Mouse (Mus musculus) stomach, embryonic 16.5 days (tissue): ENCODE data around the gene Morc3. TPM values are rescaled to one million over a fixed set of nuclear protein-coding genes. Genes with fewer than 3 reads are reported as not detected.
A peak's percentile ranks its signal among the peaks of the same experiment; 100 is the strongest.

Experiments used
- ATAC-seq: fragments of 200-750 bp; cut with Nextera tagmentation; 2 replicates; pipeline ENCODE4 v1.8.0; 2017; ENCODE audit warnings: moderate number of reproducible peaks, moderate TSS enrichment; ENCODE audit not compliant: insufficient read depth, low FRiP score
- H3K27ac ChIP-seq: fragments of 300-500 bp; sonication (generic); 2 replicates; pipeline ENCODE4 v1.5.1; 2014; ENCODE audit warnings: low read length
- H3K27me3 ChIP-seq: fragments of 300-500 bp; sonication (generic); 2 replicates; pipeline ENCODE4 v1.6.1; 2014; ENCODE audit warnings: low read length, control low read depth, mixed read lengths; ENCODE audit not compliant: control insufficient read depth, insufficient read depth
- H3K36me3 ChIP-seq: fragments of 300-500 bp; sonication (generic); 2 replicates; pipeline ENCODE4 v1.6.1; 2014; ENCODE audit warnings: low read length; ENCODE audit not compliant: control insufficient read depth, insufficient read depth
- H3K4me1 ChIP-seq: fragments of 300-500 bp; sonication (generic); 2 replicates; pipeline ENCODE4 v1.6.1; 2014; ENCODE audit warnings: low read length, control low read depth, mixed read lengths; ENCODE audit not compliant: control insufficient read depth, insufficient read depth
- H3K4me2 ChIP-seq: fragments of 300-500 bp; sonication (generic); 2 replicates; pipeline ENCODE4 v1.6.1; 2014; ENCODE audit warnings: low read depth, low read length, mixed read lengths
- H3K4me3 ChIP-seq: fragments of 300-500 bp; sonication (generic); replicated peaks from 2 replicates; pipeline ENCODE4 v1.5.1; 2014; ENCODE audit warnings: mild to moderate bottlenecking, low read length
- H3K9ac ChIP-seq: fragments of 300-500 bp; sonication (generic); 2 replicates; pipeline ENCODE4 v1.6.1; 2014; ENCODE audit warnings: low read length
- H3K9me3 ChIP-seq: fragments of 300-500 bp; sonication (generic); replicated peaks from 2 replicates; pipeline ENCODE4 v1.6.1; 2016; ENCODE audit warnings: low read length, control low read depth; ENCODE audit not compliant: control insufficient read depth
- WGBS: fragments of 180-500 bp; shearing (Covaris S2); extraction: QIAGEN DNeasy Blood & Tissue Kit; methylation state at CpG from one replicate; pipeline ENCODE4 v1.1.7; 2014; 5-methylcytosine and 5-hydroxymethylcytosine counted together
- polyA plus RNA-seq: library from polyadenylated mRNA; unstranded; fragments of >200 nt; fragmentation: Nextera tagmentation; extraction: Ambion mirVana; gene quantifications from 2 replicates; pipeline ENCODE4 v1.2.1, GENCODE M21; 2015

Gene Morc3
- polyA plus RNA-seq, 1 experiment from 2014 or later, result 34.8 TPM

- WGBS, result under 1% methylated on average over 43 of the region's 43 CpGs
- no peak overlapping the region for H3K27ac ChIP-seq
Measured at GRCm38 (mm10) chr16:93884086-93884721, 52.3 kb downstream of the Morc3 start.

GRCm38 (mm10) chr16:93884722-93885113, 52.8 kb downstream of the Morc3 start:
- H3K4me1 ChIP-seq, result 0 out of 2 replicates have a peak, but pooled peaks cover 3% of the 10 kb centered on the region
- H3K9me3 ChIP-seq, result no peaks in the 10 kb centered on the region
- peak overlapping the region; percentile 62 for H3K4me3 ChIP-seq
- H3K27me3 ChIP-seq, result no peaks in the 10 kb centered on the region
- H3K4me2 ChIP-seq, result peak overlapping the region; percentile 87
- H3K36me3 ChIP-seq, result no peaks in the 10 kb centered on the region
- ATAC-seq, result no peak
- peak overlapping the region; percentile 75 for H3K9ac ChIP-seq
- no peak overlapping the region for H3K27ac ChIP-seq
- 42% methylated on average over 5 of the region's 5 CpGs for WGBS

More at GRCm38 (mm10) chr16:93884086-93884721, 52.3 kb downstream of the Morc3 start:
- Histone ChIP-seq H3K4me1 (0 out of 2 replicates have a peak, but pooled peaks cover 3% of the 10 kb centered on the region), H3K4me2 (peak overlapping the region; percentile 87), H3K9ac (peak overlapping the region; percentile 75), H3K9me3 (no peaks in the 10 kb centered on the region), H3K27me3 (no peaks in the 10 kb centered on the region), H3K36me3 (no peaks in the 10 kb centered on the region), H3K4me3 (peak overlapping the region; percentile 62)
- ATAC-seq, result no peak; the same call in 1 of the 2 replicates

GRCm38 (mm10) chr16:93888481-93888880, 56.6 kb downstream of the Morc3 start:
- Histone ChIP-seq H3K9me3 (no peaks in the 10 kb centered on the region), H3K4me2 (no peak overlapping the region), H3K9ac (no peak overlapping the region), H3K27ac (no peak overlapping the region), H3K4me3 (no peak overlapping the region), H3K4me1 (no peaks in the 10 kb centered on the region), H3K36me3 (no peaks in the 10 kb centered on the region; the same call in none of the 2 replicates), H3K27me3 (no peaks in the 10 kb centered on the region)
- no peak for ATAC-seq
- WGBS, result 89% methylated on average over 6 of the region's 6 CpGs

GRCm38 (mm10) chr16:93890948-93891604, 59.2 kb downstream of the Morc3 start:
- no peak overlapping the region for H3K9ac ChIP-seq
- ATAC-seq, result no peak
- no peak overlapping the region for H3K4me2 ChIP-seq
- no peaks in the 10 kb centered on the region for H3K27me3 ChIP-seq
- no peaks in the 10 kb centered on the region for H3K4me1 ChIP-seq
- H3K36me3 ChIP-seq, result no peaks in the 10 kb centered on the region; the same call in none of the 2 replicates
- H3K9me3 ChIP-seq, result no peaks in the 10 kb centered on the region
- no peak overlapping the region for H3K4me3 ChIP-seq
- H3K27ac ChIP-seq, result no peak overlapping the region
- 81% methylated on average over 12 of the region's 12 CpGs for WGBS

GRCm38 (mm10) chr16:93893285-93893684, 61.4 kb downstream of the Morc3 start:
- 81% methylated on average over 5 of the region's 5 CpGs for WGBS
- no peaks in the 10 kb centered on the region; the same call in none of the 2 replicates for H3K36me3 ChIP-seq
- ATAC-seq, result no peak

GRCm38 (mm10) chr16:93903027-93903426, 71.1 kb downstream of the Morc3 start:
- Histone ChIP-seq H3K4me3 (no peak overlapping the region), H3K36me3 (peaks cover 5% of the 10 kb centered on the region), H3K4me1 (0 out of 2 replicates have a peak, but pooled peaks cover 3% of the 10 kb centered on the region), H3K27me3 (no peaks in the 10 kb centered on the region), H3K9ac (no peak overlapping the region), H3K27ac (no peak overlapping the region), H3K9me3 (no peaks in the 10 kb centered on the region), H3K4me2 (no peak overlapping the region)
- ATAC-seq, result no peak
- 78% methylated on average over 6 of the region's 6 CpGs for WGBS

More at GRCm38 (mm10) chr16:93893285-93893684, 61.4 kb downstream of the Morc3 start:
- H3K4me2 ChIP-seq, result no peak overlapping the region
- H3K4me1 ChIP-seq, result no peaks in the 10 kb centered on the region
- H3K9ac ChIP-seq, result no peak overlapping the region
- H3K27me3 ChIP-seq, result no peaks in the 10 kb centered on the region
- H3K4me3 ChIP-seq, result no peak overlapping the region
- H3K9me3 ChIP-seq, result no peaks in the 10 kb centered on the region
- no peak overlapping the region for H3K27ac ChIP-seq

GRCm38 (mm10) chr16:93906156-93907014, 74.5 kb downstream of the Morc3 start:
- Histone ChIP-seq H3K4me3 (no peak overlapping the region), H3K27ac (no peak overlapping the region), H3K4me1 (0 out of 2 replicates have a peak, but pooled peaks cover 3% of the 10 kb centered on the region), H3K9me3 (no peaks in the 10 kb centered on the region), H3K4me2 (no peak overlapping the region), H3K9ac (no peak overlapping the region), H3K36me3 (peaks cover 2% of the 10 kb centered on the region), H3K27me3 (no peaks in the 10 kb centered on the region)
- 59% methylated on average over 11 of the region's 11 CpGs for WGBS
- ATAC-seq, result peak; percentile 34; the same call in 1 of the 2 replicates

- ATAC-seq, result no peak
- 65% methylated on average over 5 of the region's 5 CpGs for WGBS
Measured at GRCm38 (mm10) chr16:93907761-93908160, 75.8 kb downstream of the Morc3 start.

More at GRCm38 (mm10) chr16:93907761-93908160, 75.8 kb downstream of the Morc3 start:
- Histone ChIP-seq H3K9ac (no peak overlapping the region), H3K9me3 (no peaks in the 10 kb centered on the region), H3K36me3 (no peaks in the 10 kb centered on the region), H3K4me2 (no peak overlapping the region), H3K4me3 (no peak overlapping the region), H3K4me1 (peaks cover 7% of the 10 kb centered on the region; the same call in 1 of the 2 replicates), H3K27me3 (no peaks in the 10 kb centered on the region), H3K27ac (no peak overlapping the region)
